Mouse (Mus musculus): Measurements from ENCODE around the gene Usp21.
A peak's percentile ranks its signal among the peaks of the same experiment; 100 is the strongest.

Usp21 gene

GRCm38 (mm10) chr1:171285096-171285892, 2.5 kb downstream of the Usp21 start:
- DNase-seq (ENCODE audit: low spot score in 2 of 2), result no peak

GRCm38 (mm10) chr1:171284491-171284890, 3.3 kb downstream of the Usp21 start:
- DNase-seq (ENCODE audit: low spot score in 2 of 2), result no peak

GRCm38 (mm10) chr1:171283188-171284160, 4.3 kb downstream of the Usp21 start:
- DNase-seq (ENCODE audit: low spot score in 2 of 2), result no peak

- DNase-seq (ENCODE audit: low spot score in 2 of 2), result no peak
These were observed 5.5 kb downstream of the Usp21 start for GRCm38 (mm10) chr1:171282086-171282805.

GRCm38 (mm10) chr1:171281528-171281923, 6.3 kb downstream of the Usp21 start:
- peak; percentile 77 to 84 for DNase-seq (ENCODE audit: low spot score in 2 of 2)

- peak; percentile 84 to 91 for DNase-seq (ENCODE audit: low spot score in 2 of 2)
These were observed 6.8 kb downstream of the Usp21 start, which contains the start of gene Ppox for GRCm38 (mm10) chr1:171280916-171281527. TSS of gene Ppox (minus strand) at chr1:171281186.

- DNase-seq (ENCODE audit: low spot score in 2 of 2), result peak in 1 of 2 experiments; percentile 5
These were observed 7.4 kb downstream of the Usp21 start for GRCm38 (mm10) chr1:171280250-171280915.

- no peak for DNase-seq (ENCODE audit: low spot score in 2 of 2)
These were observed 8.1 kb downstream of the Usp21 start for GRCm38 (mm10) chr1:171279721-171280120.

GRCm38 (mm10) chr1:171279012-171279705, 8.6 kb downstream of the Usp21 start:
- no peak for DNase-seq (ENCODE audit: low spot score in 2 of 2)

GRCm38 (mm10) chr1:171278436-171278835, 9.4 kb downstream of the Usp21 start:
- no peak for DNase-seq (ENCODE audit: low spot score in 2 of 2)

GRCm38 (mm10) chr1:171277736-171278135, 10.1 kb downstream of the Usp21 start:
- no peak for DNase-seq (ENCODE audit: low spot score in 2 of 2)

- no peak for DNase-seq (ENCODE audit: low spot score in 2 of 2)
These were observed 11.6 kb downstream of the Usp21 start for GRCm38 (mm10) chr1:171276110-171276748.

- DNase-seq (ENCODE audit: low spot score in 2 of 2), result peak in 1 of 2 experiments; percentile 53
These were observed 12.6 kb downstream of the Usp21 start for GRCm38 (mm10) chr1:171275144-171275734.

- DNase-seq (ENCODE audit: low spot score in 2 of 2), result no peak
These were observed 13.6 kb downstream of the Usp21 start for GRCm38 (mm10) chr1:171274171-171274570.

- DNase-seq (ENCODE audit: low spot score in 2 of 2), result no peak
These were observed 15.7 kb downstream of the Usp21 start for GRCm38 (mm10) chr1:171272086-171272485.

GRCm38 (mm10) chr1:171271622-171272021, 16.2 kb downstream of the Usp21 start:
- DNase-seq (ENCODE audit: low spot score in 2 of 2), result no peak

GRCm38 (mm10) chr1:171271196-171271595, 16.6 kb downstream of the Usp21 start:
- no peak for DNase-seq (ENCODE audit: low spot score in 2 of 2)

- DNase-seq (ENCODE audit: low spot score in 2 of 2), result peak; percentile 55 to 63
These were observed 17.3 kb downstream of the Usp21 start for GRCm38 (mm10) chr1:171270573-171270900.

- DNase-seq (ENCODE audit: low spot score in 2 of 2), result peak; percentile 97
These were observed 17.8 kb downstream of the Usp21 start, which contains the start of gene B4galt3 for GRCm38 (mm10) chr1:171269848-171270572. TSS of gene B4galt3 (plus strand) at chr1:171270328.

All from urinary bladder, postnatal 36 days (tissue).